Mouse (Mus musculus): Measurements from ENCODE around the gene Mvp. TPM values are rescaled to one million over a fixed set of nuclear protein-coding genes. Genes with fewer than 3 reads are reported as not detected.
A peak's percentile ranks its signal among the peaks of the same experiment; 100 is the strongest.

Mvp gene
- total and polyA plus RNA-seq, 3 experiments, result 19.8 to 20.6 TPM; not detected in 1

DNA sequence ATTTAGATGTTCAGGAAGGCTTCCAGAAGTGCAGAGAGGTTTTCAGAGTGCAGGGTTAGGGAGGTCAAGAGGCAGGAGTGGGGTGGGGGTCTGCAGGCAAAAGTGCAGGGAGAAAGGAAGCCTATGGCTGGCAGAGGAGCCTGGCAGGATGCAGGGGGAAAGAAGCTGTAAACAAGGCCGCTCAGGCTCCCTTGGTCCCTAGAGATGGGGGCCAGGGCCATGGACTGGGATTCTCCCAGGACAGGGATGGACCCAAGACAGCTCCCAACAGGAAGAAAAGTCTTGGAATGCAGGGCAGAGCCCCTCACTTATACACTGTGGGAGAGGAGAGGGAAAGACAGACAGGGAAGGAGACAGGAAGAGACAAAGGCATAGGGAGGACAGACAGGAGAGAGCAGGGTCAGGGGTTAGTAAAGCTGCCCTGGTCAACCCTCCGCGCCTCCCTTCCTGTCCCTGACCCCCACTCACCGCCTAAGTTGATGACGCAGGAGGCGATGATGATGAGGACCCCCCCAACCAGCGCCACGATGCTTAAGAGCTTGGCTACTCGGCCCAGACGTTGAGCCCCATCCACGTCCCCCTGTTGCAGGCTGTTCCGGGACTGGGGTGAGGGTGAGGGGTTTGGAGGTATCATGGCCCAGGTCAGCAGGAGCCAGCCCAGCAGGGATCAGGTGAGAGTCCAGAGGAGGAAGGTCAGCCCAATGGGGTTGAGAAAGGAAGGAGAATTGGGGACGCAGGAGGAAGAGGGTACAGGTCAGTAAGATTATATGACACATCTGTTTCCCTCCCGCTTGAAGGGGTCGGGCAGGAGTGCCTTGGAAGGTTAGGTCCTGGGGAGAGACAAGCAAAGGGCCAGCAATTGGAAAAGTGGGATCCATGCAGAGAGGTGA is 4.2 kb upstream of the Mvp start:
- DNase-seq (ENCODE audit: low read depth, low spot score), result no peak
- Histone ChIP-seq H3K9me3 (replicated peaks; ENCODE audit: insufficient read depth, low read length) (no peaks in the 10 kb centered on the region), H3K36me3 (ENCODE audit: control insufficient read depth in 1 of 2, insufficient read depth in 2 of 2, low read length in 2 of 2) (peaks cover 0 to 25% of the 10 kb centered on the region in 2 experiments; a peak in 3 of 4 replicates), H3K27me3 (ENCODE audit: control insufficient read depth in 1 of 2, insufficient read depth in 2 of 2, low read length in 2 of 2) (no peaks in the 10 kb centered on the region), H3K79me2 (ENCODE audit: control insufficient read depth, insufficient read depth, low read length, poor library complexity) (peaks cover 39% of the 10 kb centered on the region), H3K27ac (ENCODE audit: control insufficient read depth, low read depth, low read length) (no peak overlapping the region), H3K9ac (ENCODE audit: control insufficient read depth, low read depth, low read length, poor library complexity, severe bottlenecking) (no peak overlapping the region), H3K4me1 (ENCODE audit: control insufficient read depth in 1 of 2, insufficient read depth in 2 of 2, low read length in 2 of 2) (peaks cover 0 to 21% of the 10 kb centered on the region in 2 experiments; a peak in 3 of 4 replicates), H3K4me3 (ENCODE audit: control insufficient read depth in 1 of 2, insufficient read depth in 1 of 2, low read depth in 2 of 2, low read length in 2 of 2) (no peak overlapping the region)
- no peak for TF ChIP-seq KAT2A (conservative IDR thresholded peaks at IDR 0.05; ENCODE audit: low read depth, low read length)
- no peak for TF ChIP-seq GABPA (IDR thresholded peaks at IDR 0.05; ENCODE audit: low read depth, low read length)
- no peak for TF ChIP-seq MAX (IDR thresholded peaks at IDR 0.05; ENCODE audit: low read length)
- TF ChIP-seq SIN3A (IDR thresholded peaks at IDR 0.05; ENCODE audit: low read length), result no peak
- no peak for TF ChIP-seq POLR2A (IDR thresholded peaks at IDR 0.05; ENCODE audit: control insufficient read depth in 1 of 2, insufficient read depth in 1 of 2, low read depth in 1 of 2, low read length in 2 of 2, poor library complexity in 1 of 2)
- TF ChIP-seq SMC3 (IDR thresholded peaks at IDR 0.05; ENCODE audit: low read depth, low read length), result no peak
- TF ChIP-seq MYB (IDR thresholded peaks at IDR 0.05; ENCODE audit: low read depth, low read length), result no peak
- TF ChIP-seq BHLHE40 (IDR thresholded peaks at IDR 0.05; ENCODE audit: borderline replicate concordance, low read depth, low read length), result no peak
- TF ChIP-seq GATA1 (IDR thresholded peaks at IDR 0.05; ENCODE audit: low read depth, low read length), result no peak
- no peak for TF ChIP-seq MAZ (IDR thresholded peaks at IDR 0.05; ENCODE audit: low read depth, low read length)
- TF ChIP-seq NRF1 (IDR thresholded peaks at IDR 0.05; ENCODE audit: insufficient read depth, low read depth, low read length, poor library complexity, severe bottlenecking), result no peak
- no peak for TF ChIP-seq ZNF384 (IDR thresholded peaks at IDR 0.05; ENCODE audit: low read depth, low read length)
- TF ChIP-seq ETS1 (IDR thresholded peaks at IDR 0.05; ENCODE audit: low read depth, low read length), result no peak
- no peak for TF ChIP-seq CTCF (IDR thresholded peaks at IDR 0.05 in 2 of 3, conservative IDR thresholded peaks at IDR 0.05 in 1 of 3; ENCODE audit: control insufficient read depth in 1 of 3, insufficient read depth in 1 of 3, low read depth in 2 of 3, low read length in 3 of 3, poor library complexity in 1 of 3, severe bottlenecking in 1 of 3)

DNA sequence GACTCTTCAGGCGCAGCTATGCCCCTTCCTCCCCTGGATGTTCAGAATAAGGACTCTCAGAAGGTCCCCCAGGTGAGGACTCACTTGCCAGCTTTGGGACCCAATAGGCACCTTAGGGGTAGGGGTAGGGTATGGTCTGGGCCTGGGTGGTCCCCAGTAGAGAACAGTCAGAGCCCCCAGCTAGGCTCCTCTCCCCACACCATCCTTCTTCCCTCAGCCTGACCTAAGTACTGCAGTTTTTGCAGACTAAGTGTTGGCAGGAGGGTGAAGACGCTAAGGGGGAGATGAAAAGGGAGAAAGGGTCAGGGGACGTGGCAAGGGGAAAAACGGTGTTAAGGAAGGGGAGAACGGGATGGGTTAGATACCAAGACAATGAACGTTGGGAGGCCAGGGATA is 3.5 kb upstream of the Mvp start:
- H3K27me3 ChIP-seq (ENCODE audit: control insufficient read depth in 1 of 2, insufficient read depth in 2 of 2, low read length in 2 of 2), result no peaks in the 10 kb centered on the region
- no peak overlapping the region for H3K4me3 ChIP-seq (ENCODE audit: control insufficient read depth in 1 of 2, insufficient read depth in 1 of 2, low read depth in 2 of 2, low read length in 2 of 2)
- no peaks in the 10 kb centered on the region for H3K9me3 ChIP-seq (replicated peaks; ENCODE audit: insufficient read depth, low read length)
- peak overlapping the region; percentile 54 for H3K27ac ChIP-seq (ENCODE audit: control insufficient read depth, low read depth, low read length)
- H3K9ac ChIP-seq (ENCODE audit: control insufficient read depth, low read depth, low read length, poor library complexity, severe bottlenecking), result peak overlapping the region; percentile 55
- peaks cover 39% of the 10 kb centered on the region for H3K79me2 ChIP-seq (ENCODE audit: control insufficient read depth, insufficient read depth, low read length, poor library complexity)
- H3K36me3 ChIP-seq (ENCODE audit: control insufficient read depth in 1 of 2, insufficient read depth in 2 of 2, low read length in 2 of 2), result peaks cover 0 to 19% of the 10 kb centered on the region in 2 experiments; a peak in 3 of 4 replicates
- no peak for DNase-seq (ENCODE audit: low read depth, low spot score)
- peaks cover 0 to 21% of the 10 kb centered on the region in 2 experiments; a peak in 3 of 4 replicates for H3K4me1 ChIP-seq (ENCODE audit: control insufficient read depth in 1 of 2, insufficient read depth in 2 of 2, low read length in 2 of 2)
- TF ChIP-seq POLR2A (IDR thresholded peaks at IDR 0.05; ENCODE audit: control insufficient read depth in 1 of 2, insufficient read depth in 1 of 2, low read depth in 1 of 2, low read length in 2 of 2, poor library complexity in 1 of 2) (0 out of 4 replicates have a peak, but pooled peaks of 1 of the 2 experiments have one; percentile 20), USF1 (IDR thresholded peaks at IDR 0.05; ENCODE audit: low read depth, low read length) (no peak), ETS1 (IDR thresholded peaks at IDR 0.05; ENCODE audit: low read depth, low read length) (no peak)
